Mouse (Mus musculus) bone marrow macrophage, adult 2 months (primary cell): ENCODE results near the gene A930017K11Rik.

Experiments used
- CTCF ChIP-seq: IDR thresholded peaks from 2 replicates; pipeline ENCODE4 v1.5.1; 2012; ENCODE audit warnings: low read depth, mild to moderate bottlenecking, low read length, moderate library complexity
- POLR2A ChIP-seq: IDR thresholded peaks from 2 replicates; pipeline ENCODE4 v1.6.1; 2012; ENCODE audit warnings: mild to moderate bottlenecking, low read depth, low read length, borderline replicate concordance

DNA sequence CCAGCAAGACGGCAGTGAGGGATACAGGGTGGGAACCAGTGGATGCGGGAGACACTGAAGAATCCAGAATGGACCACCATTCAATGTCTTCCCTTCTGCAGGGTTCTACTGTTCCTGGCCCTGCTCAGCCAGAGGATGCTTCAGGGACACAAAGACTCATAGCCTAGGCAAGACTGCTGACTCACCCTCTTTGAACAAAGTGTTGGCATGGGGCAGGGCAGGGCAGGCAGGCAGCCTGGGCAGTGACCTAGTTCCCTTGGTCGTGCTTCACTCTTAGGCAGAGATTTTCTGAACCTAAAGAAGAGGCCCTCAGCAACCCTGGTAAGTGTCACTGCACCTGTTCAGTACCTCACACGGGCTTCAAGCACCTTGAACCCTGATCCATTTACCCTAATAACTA lies 40.5 kb downstream of the A930017K11Rik start:
- TF ChIP-seq CTCF (no peak), POLR2A (no peak)
